Mouse (Mus musculus): Measurements from ENCODE around the gene Tiam1. TPM values are rescaled to one million over a fixed set of nuclear protein-coding genes. Genes with fewer than 3 reads are reported as not detected.
A peak's percentile ranks its signal among the peaks of the same experiment; 100 is the strongest.

Gene Tiam1
- polyA plus RNA-seq, 1 experiment from 2014 or later, result 24.5 TPM

DNA sequence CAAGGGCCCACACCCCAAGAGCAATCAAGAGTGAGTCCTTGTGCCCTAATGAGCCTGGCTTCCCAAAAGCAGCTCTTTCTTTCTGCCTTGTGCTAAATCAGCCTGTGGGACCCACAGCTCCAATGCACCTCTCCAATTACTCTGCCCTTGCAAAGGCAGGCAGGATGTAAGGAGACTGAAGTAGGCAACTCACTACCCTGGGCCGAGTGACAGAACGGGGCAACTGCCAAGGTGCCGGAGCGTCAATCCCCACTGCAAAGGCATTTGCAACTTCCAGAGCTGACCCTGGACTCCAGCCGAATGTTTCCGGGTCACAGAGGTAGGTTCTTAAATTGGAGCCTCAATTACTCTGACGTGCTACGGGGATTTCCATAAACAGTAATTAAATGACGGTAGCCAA is 257.9 kb downstream of the Tiam1 start:
- no peaks in the 10 kb centered on the region for H3K9me3 ChIP-seq (ENCODE audit: control insufficient read depth, low read length)
- no peak for ATAC-seq (ENCODE audit: low FRiP score, low TSS enrichment)
- H3K27ac ChIP-seq (ENCODE audit: low read depth, low read length), result no peak overlapping the region
- H3K36me3 ChIP-seq (ENCODE audit: control insufficient read depth, insufficient read depth, low read length), result peaks cover 2% of the 10 kb centered on the region; the same call in 1 of the 2 replicates
- H3K4me3 ChIP-seq (ENCODE audit: low read length), result no peak overlapping the region
- 73% methylated on average over 9 of the region's 9 CpGs for WGBS
- H3K4me2 ChIP-seq (replicated peaks; ENCODE audit: low read depth, low read length), result no peak overlapping the region
- no peaks in the 10 kb centered on the region for H3K4me1 ChIP-seq (ENCODE audit: control insufficient read depth, insufficient read depth, low read length)
- H3K27me3 ChIP-seq (ENCODE audit: control insufficient read depth, insufficient read depth, low read length), result no peaks in the 10 kb centered on the region
- H3K9ac ChIP-seq (ENCODE audit: low read depth, low read length), result no peak overlapping the region

DNA sequence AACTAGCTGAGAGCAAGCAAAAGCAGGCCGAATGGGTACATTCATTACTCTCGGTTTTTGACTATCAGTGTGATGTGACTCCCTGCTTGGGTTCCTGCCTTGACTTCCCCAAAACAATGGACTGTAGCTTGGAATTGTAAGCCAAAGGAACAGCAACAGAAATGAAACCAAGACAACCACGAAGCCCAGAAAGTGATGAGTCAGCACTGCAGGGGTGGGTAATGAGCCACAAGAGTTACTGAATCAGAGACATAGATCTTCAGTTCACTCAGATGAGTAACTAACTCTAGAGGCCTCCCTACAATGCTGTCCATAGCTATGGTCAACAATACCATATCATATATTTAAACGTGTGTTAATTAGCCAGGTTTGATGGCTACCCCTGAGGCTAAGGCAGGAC is 259.7 kb downstream of the Tiam1 start:
- peaks cover 2% of the 10 kb centered on the region; the same call in 1 of the 2 replicates for H3K36me3 ChIP-seq (ENCODE audit: control insufficient read depth, insufficient read depth, low read length)
- no peak overlapping the region for H3K27ac ChIP-seq (ENCODE audit: low read depth, low read length)
- no peak for ATAC-seq (ENCODE audit: low FRiP score, low TSS enrichment)
- no peak overlapping the region for H3K9ac ChIP-seq (ENCODE audit: low read depth, low read length)
- H3K4me2 ChIP-seq (replicated peaks; ENCODE audit: low read depth, low read length), result no peak overlapping the region
- H3K9me3 ChIP-seq (ENCODE audit: control insufficient read depth, low read length), result no peaks in the 10 kb centered on the region
- H3K4me3 ChIP-seq (ENCODE audit: low read length), result no peak overlapping the region
- WGBS, result 96% methylated on average over 4 of the region's 4 CpGs
- no peaks in the 10 kb centered on the region for H3K4me1 ChIP-seq (ENCODE audit: control insufficient read depth, insufficient read depth, low read length)
- H3K27me3 ChIP-seq (ENCODE audit: control insufficient read depth, insufficient read depth, low read length), result no peaks in the 10 kb centered on the region

GRCm38 (mm10) chr16:89882477-89883234 is 260.9 kb downstream of the Tiam1 start:
- no peaks in the 10 kb centered on the region for H3K27me3 ChIP-seq (ENCODE audit: control insufficient read depth, insufficient read depth, low read length)
- H3K27ac ChIP-seq (ENCODE audit: low read depth, low read length), result no peak overlapping the region
- WGBS, result 74% methylated on average over 14 of the region's 14 CpGs
- H3K36me3 ChIP-seq (ENCODE audit: control insufficient read depth, insufficient read depth, low read length), result peaks cover 2% of the 10 kb centered on the region; the same call in 1 of the 2 replicates
- no peaks in the 10 kb centered on the region for H3K9me3 ChIP-seq (ENCODE audit: control insufficient read depth, low read length)
- H3K4me2 ChIP-seq (replicated peaks; ENCODE audit: low read depth, low read length), result no peak overlapping the region
- no peaks in the 10 kb centered on the region for H3K4me1 ChIP-seq (ENCODE audit: control insufficient read depth, insufficient read depth, low read length)
- ATAC-seq (ENCODE audit: low FRiP score, low TSS enrichment), result no peak
- no peak overlapping the region for H3K4me3 ChIP-seq (ENCODE audit: low read length)
- H3K9ac ChIP-seq (ENCODE audit: low read depth, low read length), result no peak overlapping the region

GRCm38 (mm10) chr16:89877206-89877605 is 266.4 kb downstream of the Tiam1 start:
- no peaks in the 10 kb centered on the region for H3K36me3 ChIP-seq (ENCODE audit: control insufficient read depth, insufficient read depth, low read length)
- H3K4me1 ChIP-seq (ENCODE audit: control insufficient read depth, insufficient read depth, low read length), result peaks cover 8% of the 10 kb centered on the region; the same call in 1 of the 2 replicates
- no peak overlapping the region for H3K4me3 ChIP-seq (ENCODE audit: low read length)
- ATAC-seq (ENCODE audit: low FRiP score, low TSS enrichment), result no peak
- H3K27me3 ChIP-seq (ENCODE audit: control insufficient read depth, insufficient read depth, low read length), result no peaks in the 10 kb centered on the region
- WGBS, result 95% methylated on average over 10 of the region's 10 CpGs
- H3K9me3 ChIP-seq (ENCODE audit: control insufficient read depth, low read length), result 0 out of 2 replicates have a peak, but pooled peaks cover 2% of the 10 kb centered on the region
- no peak overlapping the region for H3K9ac ChIP-seq (ENCODE audit: low read depth, low read length)
- no peak overlapping the region for H3K27ac ChIP-seq (ENCODE audit: low read depth, low read length)
- no peak overlapping the region for H3K4me2 ChIP-seq (replicated peaks; ENCODE audit: low read depth, low read length)

DNA sequence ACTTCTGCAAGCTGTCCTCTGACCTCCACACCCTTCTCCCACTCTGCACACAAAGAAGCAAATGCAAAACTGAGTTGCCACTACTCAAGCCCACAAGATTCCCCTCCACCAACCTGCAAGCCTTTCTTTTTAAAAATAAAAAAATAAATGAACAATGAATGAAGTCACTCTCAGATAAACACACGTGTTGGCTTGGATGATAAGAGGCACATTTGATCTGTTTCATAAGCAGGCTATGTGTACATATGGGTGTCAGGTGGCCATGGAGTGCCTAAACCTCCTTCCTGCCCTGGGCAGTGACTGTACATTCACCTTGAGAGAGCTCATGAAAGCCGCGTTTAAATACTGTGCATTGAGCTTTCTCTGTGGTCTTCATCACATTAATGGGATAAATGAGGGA is 267.5 kb downstream of the Tiam1 start:
- 95% methylated on average over 3 of the region's 3 CpGs for WGBS
- H3K9ac ChIP-seq (ENCODE audit: low read depth, low read length), result no peak overlapping the region
- peaks cover 15% of the 10 kb centered on the region for H3K4me1 ChIP-seq (ENCODE audit: control insufficient read depth, insufficient read depth, low read length)
- no peak overlapping the region for H3K4me2 ChIP-seq (replicated peaks; ENCODE audit: low read depth, low read length)
- ATAC-seq (ENCODE audit: low FRiP score, low TSS enrichment), result no peak
- H3K4me3 ChIP-seq (ENCODE audit: low read length), result no peak overlapping the region
- H3K36me3 ChIP-seq (ENCODE audit: control insufficient read depth, insufficient read depth, low read length), result no peaks in the 10 kb centered on the region
- no peaks in the 10 kb centered on the region for H3K27me3 ChIP-seq (ENCODE audit: control insufficient read depth, insufficient read depth, low read length)
- 0 out of 2 replicates have a peak, but pooled peaks cover 2% of the 10 kb centered on the region for H3K9me3 ChIP-seq (ENCODE audit: control insufficient read depth, low read length)
- H3K27ac ChIP-seq (ENCODE audit: low read depth, low read length), result no peak overlapping the region

DNA sequence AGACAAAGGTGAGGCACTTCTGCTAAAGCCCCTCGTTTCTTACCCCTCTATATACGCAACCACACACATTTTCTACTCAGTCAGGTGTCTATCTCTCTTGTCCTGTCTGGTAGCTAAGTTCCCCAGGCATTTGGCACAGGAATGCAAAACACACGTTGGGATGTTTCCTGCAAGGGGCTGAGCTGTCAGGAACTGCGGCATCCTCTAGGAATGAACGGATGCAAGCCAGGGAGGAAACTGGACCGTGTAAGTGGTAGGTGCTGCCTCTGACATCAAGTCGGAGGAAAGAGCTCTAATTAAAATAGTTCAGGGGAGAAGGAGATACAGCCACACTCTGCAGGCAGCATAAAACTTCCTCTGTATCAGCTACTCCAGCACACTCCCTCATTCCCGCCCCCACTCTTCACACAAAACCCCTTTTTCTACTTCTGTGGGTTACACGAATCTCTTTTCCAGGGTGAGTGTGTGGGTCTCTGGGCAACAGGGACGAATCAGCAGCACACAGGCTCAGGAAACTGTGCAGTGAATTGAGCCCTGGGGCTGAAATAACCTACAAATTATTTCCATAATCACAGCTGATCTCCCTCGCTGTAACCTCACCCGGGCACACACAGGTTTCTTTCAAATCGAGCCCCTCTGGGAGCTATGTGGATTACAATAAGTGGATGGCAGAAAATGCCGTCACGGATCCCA is 269.4 kb downstream of the Tiam1 start:
- Histone ChIP-seq H3K4me3 (ENCODE audit: low read length) (no peak overlapping the region), H3K36me3 (ENCODE audit: control insufficient read depth, insufficient read depth, low read length) (no peaks in the 10 kb centered on the region), H3K4me2 (replicated peaks; ENCODE audit: low read depth, low read length) (no peak overlapping the region), H3K9me3 (ENCODE audit: control insufficient read depth, low read length) (0 out of 2 replicates have a peak, but pooled peaks cover 2% of the 10 kb centered on the region), H3K4me1 (ENCODE audit: control insufficient read depth, insufficient read depth, low read length) (peaks cover 15% of the 10 kb centered on the region), H3K27ac (ENCODE audit: low read depth, low read length) (no peak overlapping the region), H3K27me3 (ENCODE audit: control insufficient read depth, insufficient read depth, low read length) (no peaks in the 10 kb centered on the region), H3K9ac (ENCODE audit: low read depth, low read length) (no peak overlapping the region)
- WGBS, result 51% methylated on average over 15 of the region's 15 CpGs
- ATAC-seq (ENCODE audit: low FRiP score, low TSS enrichment), result no peak

GRCm38 (mm10) chr16:89872011-89872942 is 271.3 kb downstream of the Tiam1 start:
- Histone ChIP-seq H3K9ac (ENCODE audit: low read depth, low read length) (no peak overlapping the region), H3K27me3 (ENCODE audit: control insufficient read depth, insufficient read depth, low read length) (no peaks in the 10 kb centered on the region), H3K4me3 (ENCODE audit: low read length) (no peak overlapping the region), H3K9me3 (ENCODE audit: control insufficient read depth, low read length) (0 out of 2 replicates have a peak, but pooled peaks cover 2% of the 10 kb centered on the region), H3K4me2 (replicated peaks; ENCODE audit: low read depth, low read length) (no peak overlapping the region), H3K4me1 (ENCODE audit: control insufficient read depth, insufficient read depth, low read length) (peaks cover 15% of the 10 kb centered on the region), H3K36me3 (ENCODE audit: control insufficient read depth, insufficient read depth, low read length) (no peaks in the 10 kb centered on the region), H3K27ac (ENCODE audit: low read depth, low read length) (no peak overlapping the region)
- ATAC-seq (ENCODE audit: low FRiP score, low TSS enrichment), result peak; percentile 69
- WGBS, result 50% methylated on average over 20 of the region's 20 CpGs

DNA sequence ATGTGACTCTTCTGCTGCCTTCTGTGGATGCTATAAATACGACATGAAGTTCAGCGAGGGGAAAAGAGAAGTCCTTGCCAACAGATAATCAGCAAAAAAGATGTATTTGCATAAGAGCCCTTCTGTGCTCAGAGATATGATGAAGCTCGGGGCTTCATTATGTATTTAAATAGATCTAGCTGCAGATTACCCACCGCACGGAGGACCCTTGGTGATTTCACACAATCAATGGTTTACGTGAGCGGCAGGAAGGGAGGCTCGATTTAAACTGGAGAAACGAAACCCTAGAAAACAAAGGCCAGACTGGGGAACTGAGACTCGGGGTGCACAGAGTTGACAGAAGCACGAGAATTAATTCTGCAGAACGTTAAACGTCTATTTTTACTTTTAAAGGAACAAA is 272.2 kb downstream of the Tiam1 start:
- Histone ChIP-seq H3K4me3 (ENCODE audit: low read length) (no peak overlapping the region), H3K27ac (ENCODE audit: low read depth, low read length) (no peak overlapping the region), H3K9me3 (ENCODE audit: control insufficient read depth, low read length) (0 out of 2 replicates have a peak, but pooled peaks cover 2% of the 10 kb centered on the region), H3K9ac (ENCODE audit: low read depth, low read length) (no peak overlapping the region), H3K4me1 (ENCODE audit: control insufficient read depth, insufficient read depth, low read length) (peaks cover 15% of the 10 kb centered on the region), H3K36me3 (ENCODE audit: control insufficient read depth, insufficient read depth, low read length) (no peaks in the 10 kb centered on the region), H3K27me3 (ENCODE audit: control insufficient read depth, insufficient read depth, low read length) (no peaks in the 10 kb centered on the region), H3K4me2 (replicated peaks; ENCODE audit: low read depth, low read length) (no peak overlapping the region)
- 53% methylated on average over 13 of the region's 13 CpGs for WGBS
- no peak for ATAC-seq (ENCODE audit: low FRiP score, low TSS enrichment)

Data from kidney, embryonic 14.5 days (tissue).